Mouse (Mus musculus): Measurements from ENCODE around the gene Usmg5.
"Not testable (repeated sequence)": the region's sequence is repeated elsewhere in the genome, so short reads cannot be mapped to it uniquely, and the experiment has no call there.

The Usmg5 gene

DNA sequence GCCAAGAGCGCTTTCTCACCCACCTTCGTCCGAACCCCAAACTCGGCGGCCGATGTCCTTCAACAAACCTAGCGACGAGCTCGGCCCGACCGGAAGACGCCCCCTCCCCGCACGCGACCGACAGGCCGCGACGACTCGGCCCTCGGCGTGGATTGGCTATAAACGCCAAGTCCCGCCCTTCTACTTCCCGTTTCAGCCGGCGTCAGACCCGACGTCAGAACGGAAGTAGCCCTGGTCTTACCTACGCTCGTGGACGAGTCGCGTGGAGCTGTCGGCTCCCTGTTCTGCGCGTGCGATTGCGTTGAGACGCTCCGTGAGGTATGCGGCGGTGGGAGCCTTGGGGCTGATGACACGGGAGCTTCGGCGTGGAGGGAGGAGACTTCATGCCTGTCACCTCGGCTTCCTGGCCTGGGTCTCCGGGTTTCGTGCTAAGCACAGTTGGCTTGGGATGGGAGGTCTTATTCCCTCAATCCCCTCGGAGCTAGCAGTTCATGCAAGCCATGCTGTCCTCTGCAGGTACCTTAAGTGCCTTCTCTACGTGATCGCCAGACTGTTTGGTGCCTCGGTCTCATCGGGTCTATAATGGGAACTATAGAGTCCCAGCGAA, at the start of gene Usmg5, which contains the start of gene Pdcd11:
Gene Usmg5 (minus strand): TSS at position 98 of the 607 bp plus-strand sequence.
Gene Pdcd11 (plus strand): TSS at position 219 of the 607 bp plus-strand sequence.
- peak; percentile 95 for DNase-seq

DNA sequence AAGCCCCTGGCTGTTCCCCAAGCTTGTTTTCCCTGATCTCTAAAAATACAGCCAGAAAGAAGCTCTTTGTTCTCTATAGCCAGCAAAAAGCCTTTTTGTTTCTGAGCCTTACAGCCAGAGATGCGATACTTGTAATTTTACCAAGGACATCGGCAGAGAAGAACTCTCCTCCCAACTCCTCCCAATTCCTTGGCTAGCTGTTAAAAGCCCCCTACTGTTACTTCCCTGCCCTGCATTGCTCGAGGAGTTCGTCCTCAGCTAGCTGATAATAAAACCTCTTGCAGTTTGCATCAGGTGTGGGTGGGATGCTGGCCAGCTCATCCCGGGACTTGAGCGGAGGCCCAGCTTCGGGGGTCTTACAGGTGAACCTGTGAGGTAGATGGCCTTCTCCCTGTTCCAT, 49.2 kb upstream of the Usmg5 start:
- not testable (repeated sequence) for DNase-seq

DNA sequence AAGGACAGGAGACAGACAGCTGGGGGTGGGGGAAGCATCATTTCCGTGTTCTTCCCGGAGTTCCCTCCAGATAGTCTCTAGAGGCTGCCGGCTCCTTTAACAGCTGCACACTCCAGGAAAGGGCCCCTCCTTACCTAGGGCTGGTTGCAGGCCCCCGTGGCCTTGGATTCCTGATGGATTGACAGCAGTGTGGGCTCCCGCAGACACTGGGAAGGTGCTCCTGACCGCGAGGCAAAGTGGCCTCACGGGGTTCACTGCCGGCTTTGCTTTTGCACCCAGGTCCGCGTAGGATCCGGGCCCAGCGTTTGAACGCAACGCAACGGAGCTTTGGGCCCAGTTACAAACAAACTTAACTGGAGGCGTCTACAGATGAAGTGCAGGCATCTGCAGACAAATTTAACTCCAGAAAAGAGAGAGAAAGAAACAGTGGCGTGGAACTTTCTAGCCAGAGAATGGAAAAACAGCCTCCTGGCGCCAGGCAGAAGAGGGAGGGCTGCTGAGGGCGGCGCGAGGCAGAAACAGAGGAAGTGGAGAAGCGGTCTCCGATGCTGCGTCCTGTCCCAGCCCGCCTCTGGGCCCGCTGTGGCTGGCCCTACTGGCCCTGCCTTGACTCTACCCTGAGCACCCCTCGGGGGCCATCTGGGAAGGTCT, 47.4 kb upstream of the Usmg5 start, which contains the start of gene Calhm2:
Gene Calhm2 (minus strand): TSS at position 524 of the 651 bp plus-strand sequence.
- DNase-seq: peak; percentile 48

DNA sequence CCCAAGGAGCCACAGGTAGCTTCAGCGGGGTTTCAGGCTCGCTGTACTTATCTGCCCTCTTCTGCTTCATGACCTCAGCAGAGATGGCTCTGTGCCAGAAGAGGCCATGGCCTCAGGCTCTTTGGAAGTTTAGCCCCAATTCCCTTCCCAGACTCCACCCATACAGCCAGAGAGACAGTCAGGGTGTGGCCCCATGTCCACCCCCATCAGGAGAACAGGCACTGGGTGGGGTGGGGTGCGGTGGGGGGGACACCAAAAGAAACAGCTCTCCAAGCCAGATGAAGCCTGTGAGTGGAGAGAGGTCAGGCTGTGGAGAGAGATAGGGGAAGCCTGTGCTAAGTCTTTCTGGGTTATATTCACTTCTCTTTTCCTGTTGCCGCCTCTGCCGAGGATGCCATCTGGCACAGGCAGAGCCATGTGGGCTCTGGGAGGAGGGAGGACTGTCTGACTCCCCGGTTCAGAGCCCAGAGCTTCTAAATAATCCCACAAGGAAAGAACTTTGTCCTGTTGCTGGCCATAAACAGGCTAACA, 46.7 kb upstream of the Usmg5 start:
- peak; percentile 60 for DNase-seq

DNA sequence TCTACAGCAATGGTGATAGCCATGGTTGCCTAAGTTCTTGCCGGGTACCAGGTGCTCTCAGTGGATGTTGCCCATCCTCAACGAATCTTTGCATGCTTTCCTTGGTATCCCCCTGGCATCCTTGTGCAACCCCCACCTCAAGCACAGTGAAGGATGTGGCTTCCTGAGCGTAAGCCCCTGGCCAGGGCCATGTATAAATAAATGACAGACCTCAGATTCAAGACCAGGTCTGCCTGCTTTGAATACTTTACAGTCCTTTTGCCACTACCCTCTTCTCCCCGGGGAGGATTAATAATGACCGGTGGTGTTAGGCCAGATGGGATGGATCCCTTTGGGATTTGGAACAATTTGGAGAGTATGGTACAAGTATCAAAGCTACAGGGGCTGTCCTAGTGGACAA, 45.7 kb upstream of the Usmg5 start:
- DNase-seq: no peak

DNA sequence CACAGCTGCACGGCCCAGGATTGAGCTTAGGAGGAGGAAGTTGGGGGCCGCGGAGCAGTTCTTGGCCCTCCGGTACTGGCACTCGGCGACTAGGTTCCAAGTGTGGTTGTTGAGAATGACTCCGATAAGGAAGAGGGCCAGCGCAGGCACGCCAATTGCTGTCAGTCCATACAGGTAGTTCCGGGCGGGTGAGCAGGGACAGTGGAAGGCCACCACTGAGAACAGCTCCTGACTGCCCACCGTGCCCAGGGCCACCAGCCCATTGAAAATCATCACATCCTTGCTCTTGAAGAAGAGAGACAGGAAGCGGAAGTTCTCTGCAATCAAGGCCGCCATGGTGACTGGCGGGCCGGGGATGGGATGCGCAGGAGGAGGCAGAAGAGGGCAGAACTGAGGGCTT, 45.1 kb upstream of the Usmg5 start:
- DNase-seq: no peak

DNA sequence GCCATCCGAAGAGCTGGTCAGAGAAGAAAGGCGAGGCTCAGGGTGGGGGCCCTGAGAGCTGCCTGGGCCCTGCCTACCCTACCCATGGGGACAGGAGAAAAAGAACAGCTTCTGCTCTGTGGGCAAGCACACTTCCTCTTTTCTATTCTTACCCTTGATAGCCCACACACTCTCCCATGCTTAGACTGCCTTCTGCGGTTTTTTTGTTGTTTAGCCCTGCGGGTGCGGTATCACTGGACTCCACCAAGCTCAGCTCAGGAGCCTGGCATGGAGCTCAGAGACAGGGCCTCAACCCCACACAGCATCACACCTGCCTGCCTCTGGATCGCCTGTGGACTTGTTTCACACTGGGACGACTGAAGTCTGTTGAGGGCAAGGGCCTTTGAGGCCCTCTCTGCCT, 42.7 kb upstream of the Usmg5 start:
- no peak for DNase-seq

DNA sequence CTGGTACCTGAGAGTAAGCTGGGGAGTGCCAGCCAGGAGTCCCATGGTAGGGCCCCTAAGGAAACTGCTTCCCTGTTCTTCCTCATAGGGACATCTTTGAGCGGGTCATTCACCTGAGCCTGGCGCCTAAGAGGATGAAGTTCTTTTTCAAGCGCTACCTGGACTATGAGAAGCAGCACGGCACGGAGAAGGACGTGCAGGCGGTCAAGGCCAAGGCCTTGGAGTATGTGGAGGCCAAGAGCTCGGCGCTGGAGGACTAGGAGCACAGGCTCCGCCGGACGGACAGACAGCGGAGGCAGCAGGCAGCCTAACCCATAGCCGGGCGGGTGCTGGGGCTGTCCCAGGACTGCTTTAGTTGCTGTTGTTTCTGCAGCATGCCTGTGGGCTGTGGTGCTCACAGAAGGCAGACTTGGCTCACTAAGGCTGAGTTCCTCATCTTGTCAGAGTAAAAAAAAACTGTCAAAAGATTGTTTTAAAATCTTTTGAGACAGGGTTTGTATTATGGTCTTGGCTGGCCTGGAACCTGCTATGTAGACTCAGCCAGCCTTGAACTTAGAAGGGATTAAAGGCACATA, 40.2 kb upstream of the Usmg5 start:
- DNase-seq: no peak

DNA sequence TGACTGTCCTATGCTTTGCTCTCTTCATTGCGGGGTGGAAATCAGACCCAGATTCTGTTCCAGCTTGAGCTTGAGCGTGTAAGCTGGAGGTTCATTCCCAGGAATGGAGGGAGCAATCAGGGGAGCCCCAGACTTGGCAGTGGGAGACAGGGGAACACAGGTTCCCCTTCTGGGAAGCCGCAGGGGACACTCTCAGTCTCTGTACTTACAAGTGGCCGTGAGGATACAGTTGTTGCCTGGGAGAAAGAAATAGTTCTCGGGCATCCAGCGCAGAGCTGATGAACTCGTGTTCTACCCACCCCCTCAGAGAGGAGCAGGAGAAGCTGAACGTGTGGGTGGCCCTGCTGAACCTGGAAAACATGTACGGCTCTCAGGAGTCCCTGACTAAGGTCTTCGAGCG, 38.4 kb upstream of the Usmg5 start:
- DNase-seq: no peak

DNA sequence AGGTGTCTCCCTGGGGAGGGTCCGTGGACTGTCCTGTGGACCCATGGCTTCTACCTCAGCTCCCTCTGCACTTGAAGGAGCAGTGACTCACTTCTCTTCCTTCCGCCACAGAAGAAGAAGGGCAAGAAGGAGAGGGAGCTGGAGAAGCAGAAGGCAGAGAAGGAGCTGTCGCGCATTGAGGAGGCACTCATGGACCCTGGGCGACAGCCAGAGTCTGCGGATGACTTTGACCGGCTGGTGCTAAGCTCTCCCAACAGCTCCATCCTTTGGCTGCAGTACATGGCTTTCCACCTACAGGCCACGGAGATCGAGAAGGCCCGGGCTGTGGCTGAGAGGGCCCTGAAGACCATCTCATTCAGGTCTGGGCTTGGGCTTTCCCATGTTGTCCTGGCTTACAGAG, 37.7 kb upstream of the Usmg5 start:
- DNase-seq: no peak

DNA sequence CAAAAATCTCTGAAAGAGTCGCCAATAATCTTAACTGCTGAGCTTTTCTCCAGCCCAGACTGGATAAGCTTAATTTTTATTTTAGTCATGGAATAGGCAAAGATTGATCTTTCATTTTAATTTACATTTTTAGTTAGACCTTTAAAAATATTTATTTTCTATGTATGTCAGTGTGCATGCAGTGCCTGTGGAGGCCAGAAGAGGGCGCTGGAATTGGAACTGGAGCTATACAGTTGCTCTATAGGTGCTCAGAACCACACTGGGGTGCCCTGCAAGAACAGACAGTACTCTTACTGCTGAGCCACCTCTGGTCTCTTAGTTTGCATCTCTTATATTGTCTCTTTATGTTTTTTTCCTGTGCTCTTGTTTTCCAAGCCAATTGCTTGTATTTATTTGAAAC, 32.4 kb upstream of the Usmg5 start:
- DNase-seq: no peak

DNA sequence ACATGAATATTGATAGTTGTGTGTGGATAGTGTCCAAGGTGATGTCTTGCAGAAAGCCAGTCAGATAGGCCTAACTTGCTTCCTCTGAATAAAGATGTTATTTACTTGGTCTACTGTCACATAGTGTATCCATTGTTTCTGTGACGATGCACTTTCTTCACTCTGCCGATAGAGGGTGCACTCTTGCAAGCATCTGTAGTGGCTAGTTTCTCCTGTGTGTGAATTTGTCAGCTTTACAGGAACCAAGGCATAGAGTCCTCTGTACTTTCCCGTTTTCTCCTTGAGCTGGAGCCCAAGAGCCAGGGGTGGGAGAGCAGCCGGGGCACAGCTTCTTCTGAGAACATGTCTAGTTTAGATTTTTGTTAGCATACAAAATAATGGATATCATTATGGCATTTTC, 30.6 kb upstream of the Usmg5 start:
- DNase-seq: peak; percentile 23

DNA sequence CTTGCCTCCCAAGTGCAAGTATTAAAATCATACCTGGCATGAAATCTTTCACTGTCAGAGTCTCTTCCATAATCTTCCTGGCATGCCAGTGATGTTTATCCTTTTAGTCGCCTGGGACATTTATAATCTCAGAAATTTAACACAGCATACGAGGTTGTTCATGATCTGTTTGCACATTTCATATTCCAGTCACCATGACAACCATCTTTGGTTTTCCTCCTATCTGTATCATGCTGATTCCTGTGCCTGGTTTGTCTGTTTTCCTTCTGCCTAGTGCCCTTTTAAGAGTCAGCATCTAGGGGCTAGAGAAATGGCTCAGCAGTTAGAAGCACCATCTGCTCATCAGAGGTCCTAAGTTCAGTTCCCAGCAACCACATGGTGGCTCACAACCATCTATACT, 28.2 kb upstream of the Usmg5 start:
- no peak for DNase-seq

DNA sequence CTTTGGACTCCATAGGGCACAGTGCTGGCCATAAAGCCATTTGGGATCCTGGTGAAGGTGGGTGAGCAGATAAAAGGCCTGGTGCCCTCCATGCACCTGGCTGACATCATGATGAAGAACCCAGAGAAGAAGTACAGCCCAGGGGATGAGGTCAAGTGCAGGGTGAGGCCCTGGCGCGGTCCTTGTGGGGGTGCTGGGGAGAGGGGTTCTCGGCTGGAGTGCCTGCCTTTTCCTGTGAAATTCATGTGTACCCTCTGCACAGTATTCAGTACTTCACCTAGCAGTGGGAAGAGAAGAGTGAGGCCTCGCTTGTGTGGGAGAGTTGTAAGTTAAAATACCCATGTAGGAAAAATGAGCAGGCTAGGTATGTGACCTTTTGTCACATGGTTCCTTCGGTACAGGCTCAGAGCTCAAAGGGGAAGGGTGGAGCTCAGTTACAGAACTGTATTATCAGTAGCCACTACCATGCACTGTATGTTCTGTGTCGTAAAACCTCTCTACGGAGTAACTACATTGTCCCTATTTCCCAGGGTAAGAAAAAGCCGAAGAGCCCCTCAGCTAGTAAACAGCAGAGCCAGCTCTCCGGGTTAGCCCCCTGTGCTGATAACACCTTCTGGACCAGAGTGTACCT, 14.3 kb upstream of the Usmg5 start:
- DNase-seq: no peak

DNA sequence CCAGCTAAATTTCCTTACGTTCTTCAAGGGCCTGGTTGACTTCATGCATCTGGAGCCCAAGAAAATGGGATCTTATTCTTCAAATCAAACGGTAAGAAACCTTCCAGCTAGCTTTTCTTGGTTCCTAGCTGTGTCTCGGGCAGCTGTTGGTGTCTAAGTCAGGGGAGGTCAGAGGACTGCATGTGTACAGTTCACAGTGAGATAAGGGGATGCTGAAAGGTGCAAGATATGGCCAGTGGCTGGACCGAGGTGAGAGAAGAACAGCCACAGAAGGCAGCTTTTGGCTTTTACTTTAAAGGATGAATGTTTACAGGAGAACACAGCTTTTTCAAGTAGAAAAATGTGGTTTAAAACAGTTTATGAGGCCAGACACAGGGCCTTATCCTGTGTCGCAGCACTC, 10.6 kb upstream of the Usmg5 start:
- no peak for DNase-seq

DNA sequence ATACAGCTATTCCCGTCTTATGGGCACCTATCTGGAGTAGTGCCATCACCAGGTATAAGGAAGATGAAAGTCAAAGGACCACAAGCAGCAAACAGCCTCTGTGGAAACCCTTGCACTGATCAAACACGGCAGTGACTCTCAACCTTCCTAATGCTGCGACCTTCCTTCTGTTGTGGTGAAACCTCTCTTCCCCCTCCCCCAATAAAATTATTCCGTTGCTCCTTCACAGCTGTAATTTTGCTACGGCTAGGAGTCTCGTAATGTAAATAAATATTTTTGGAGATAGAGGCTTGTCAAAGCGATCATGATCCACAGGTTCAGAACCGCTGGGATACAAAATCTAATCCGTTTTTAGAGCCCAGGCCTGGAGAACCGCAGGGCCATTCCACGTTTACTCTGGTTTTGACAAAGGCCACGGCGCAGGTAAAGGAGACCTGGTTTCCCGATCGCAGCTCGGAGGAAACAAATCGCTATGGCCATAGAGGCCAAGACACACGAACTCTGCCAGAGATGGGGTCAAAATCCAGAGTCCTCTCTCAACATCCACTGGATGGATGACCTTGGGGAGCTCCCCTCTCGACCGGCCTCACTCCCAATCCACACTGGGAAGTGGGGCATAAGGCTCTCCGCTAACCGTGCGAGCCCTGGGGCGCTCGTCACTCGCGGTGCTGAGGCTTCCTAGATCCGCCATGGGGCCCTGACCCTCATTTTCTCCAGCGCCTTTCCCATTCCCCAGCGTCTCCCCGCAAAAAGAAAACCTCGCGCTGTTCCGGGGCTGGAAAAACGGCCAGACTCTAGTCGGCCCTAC, 525 bp downstream of the Usmg5 start:
- DNase-seq: peak; percentile 23

DNA sequence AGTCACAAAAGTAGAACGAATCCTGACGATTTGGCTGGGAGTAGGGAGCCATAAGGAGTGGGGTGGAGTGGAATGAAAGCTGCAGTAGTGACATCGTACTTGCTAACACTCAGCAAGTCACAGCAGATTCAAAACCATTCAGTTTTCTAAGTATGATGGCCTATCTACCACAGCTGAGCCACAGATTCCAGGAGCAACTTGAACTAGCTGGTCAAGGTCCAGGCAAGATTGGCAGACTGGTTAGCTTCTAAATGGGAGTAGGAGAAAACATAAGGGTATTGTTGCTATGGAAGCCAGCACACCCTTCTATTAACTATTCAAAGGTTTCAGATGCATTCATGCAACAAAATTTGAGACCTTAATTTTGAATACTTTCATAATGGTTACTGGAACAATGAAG, 2.2 kb downstream of the Usmg5 start:
- peak; percentile 44 for DNase-seq

DNA sequence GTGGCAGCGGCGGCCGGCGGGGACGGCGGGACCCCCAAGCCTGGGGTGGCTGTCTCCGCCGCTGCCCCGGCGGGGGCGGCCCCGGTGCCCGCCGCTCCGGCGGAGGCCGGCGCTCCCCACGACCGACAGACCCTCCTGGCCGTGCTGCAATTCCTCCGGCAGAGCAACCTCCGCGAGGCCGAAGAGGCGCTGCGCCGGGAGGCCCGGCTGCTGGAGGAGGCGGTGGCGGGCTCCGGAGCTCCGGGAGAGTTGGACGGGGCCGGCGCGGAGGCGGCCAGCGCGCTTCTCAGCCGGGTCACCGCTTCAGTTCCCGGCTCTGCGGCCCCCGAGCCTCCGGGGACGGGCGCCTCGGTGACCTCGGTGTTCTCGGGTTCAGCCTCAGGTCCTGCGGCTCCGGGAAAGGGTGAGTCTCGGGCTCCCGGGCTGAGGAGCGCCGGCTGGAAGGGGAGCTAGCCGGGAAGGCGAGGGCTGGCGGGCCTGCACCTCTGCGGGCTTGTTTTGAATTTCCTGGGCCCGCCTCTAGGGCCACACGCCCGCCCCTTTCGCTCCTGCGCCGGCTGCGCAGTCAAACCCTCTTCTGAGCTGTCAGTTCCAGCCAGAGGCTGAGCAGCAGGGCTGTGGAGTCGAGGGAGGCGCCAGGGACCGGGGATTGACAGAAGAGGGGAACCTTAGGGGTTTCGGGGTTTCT, 22.4 kb downstream of the Usmg5 start:
- peak; percentile 86 for DNase-seq

DNA sequence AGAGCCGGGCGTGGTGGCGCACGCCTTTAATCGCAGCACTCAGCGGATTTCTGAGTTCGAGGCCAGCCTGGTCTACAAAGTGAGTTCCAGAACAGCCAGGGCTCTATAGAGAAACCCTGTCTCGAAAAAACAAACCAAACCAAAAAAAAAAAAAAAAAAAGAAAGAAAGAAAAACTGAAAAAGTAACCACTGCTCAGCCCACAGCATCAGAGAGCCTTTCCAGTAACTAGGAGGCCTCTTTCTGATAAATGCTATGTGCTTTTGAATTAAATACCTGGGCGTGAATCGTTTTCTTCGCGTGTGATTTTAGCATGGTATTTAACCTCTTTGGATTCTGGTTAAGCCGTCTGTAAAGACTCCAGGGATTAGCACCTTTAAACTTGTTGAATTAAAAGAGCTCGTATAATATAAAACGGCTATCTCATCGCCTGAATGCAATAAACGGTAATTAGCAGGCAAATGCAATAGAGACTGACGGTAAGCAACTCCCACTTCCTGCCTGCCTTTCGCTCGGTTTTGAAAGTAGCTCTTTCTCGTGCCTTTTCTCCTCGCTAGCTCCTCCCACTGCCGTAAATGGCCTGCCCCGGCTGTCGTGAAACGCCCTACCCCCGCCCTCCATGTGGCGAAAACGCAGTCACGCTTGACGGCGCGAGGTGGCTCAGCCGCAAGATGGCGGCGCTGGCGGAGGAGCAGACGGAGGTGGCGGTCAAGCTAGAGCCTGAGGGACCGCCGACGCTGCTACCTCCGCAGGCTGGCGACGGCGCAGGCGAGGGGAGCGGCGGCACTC, 23.2 kb downstream of the Usmg5 start, which contains the start of gene Taf5:
Gene Taf5 (plus strand): TSS at position 651 of the 787 bp plus-strand sequence.
- peak; percentile 96 for DNase-seq

DNA sequence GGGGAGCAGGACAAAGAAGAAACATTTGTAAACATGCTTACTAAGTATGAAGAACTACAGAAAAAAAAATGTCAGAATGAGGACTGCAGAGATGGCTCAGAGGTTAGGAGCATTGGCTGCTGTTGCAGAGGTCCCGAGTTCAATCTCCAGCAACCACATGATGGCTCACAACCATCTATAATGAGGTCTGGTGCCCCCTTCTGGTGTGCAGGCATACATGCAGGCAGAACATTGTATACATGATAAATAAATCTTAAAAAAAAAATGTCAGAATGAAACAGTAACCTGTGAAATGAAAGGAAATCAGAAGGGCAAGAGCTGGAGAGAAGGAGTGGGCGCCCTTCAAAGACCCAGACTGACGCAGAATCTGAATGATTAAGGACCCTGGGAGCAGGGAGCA, 24.6 kb downstream of the Usmg5 start:
- no peak for DNase-seq

DNA sequence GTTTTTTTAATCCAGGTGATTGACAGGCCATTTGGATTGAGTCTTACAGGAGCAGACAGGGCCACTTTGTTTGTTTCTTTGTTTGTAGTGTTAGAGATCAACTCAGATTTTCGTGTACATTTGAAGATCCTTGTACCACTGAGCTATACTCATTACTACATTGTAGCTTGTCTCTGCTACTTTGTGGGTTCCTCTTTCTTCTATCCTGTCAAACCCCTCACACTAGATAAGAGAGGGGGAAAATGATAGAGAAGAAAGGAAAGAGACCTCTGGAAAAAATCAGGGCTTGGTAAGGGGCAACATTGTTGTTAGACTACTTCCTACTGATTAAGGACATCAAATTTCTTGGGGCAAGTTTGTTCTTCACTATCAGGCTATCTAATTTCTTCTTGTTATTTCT, 32.8 kb downstream of the Usmg5 start:
- no peak for DNase-seq
